Mouse (Mus musculus): Measurements from ENCODE around the gene Vac14. TPM values are rescaled to one million over a fixed set of nuclear protein-coding genes. Genes with fewer than 3 reads are reported as not detected.

The Vac14 gene
- polyA plus RNA-seq, 1 experiment, result 34.3 TPM

- H3K27ac ChIP-seq (ENCODE audit: insufficient read depth, low read length), result no peak overlapping the region
- H3K4me1 ChIP-seq (ENCODE audit: control insufficient read depth, insufficient read depth, insufficient read length), result no peaks in the 10 kb centered on the region
- H3K27me3 ChIP-seq (ENCODE audit: control insufficient read depth, insufficient read depth, low read length), result no peaks in the 10 kb centered on the region
- peaks cover 4% of the 10 kb centered on the region; the same call in 1 of the 2 replicates for H3K36me3 ChIP-seq (ENCODE audit: control insufficient read depth, insufficient read depth, low read length)
- no peak for DNase-seq (ENCODE audit: low read depth in 1 of 2, low spot score in 2 of 2)
- H3K4me3 ChIP-seq (ENCODE audit: extremely low read depth, insufficient read depth, insufficient read length), result no peak overlapping the region
- WGBS, result 91% methylated on average over 4 of the region's 4 CpGs
- no peak for TF ChIP-seq CTCF (IDR thresholded peaks at IDR 0.05; ENCODE audit: extremely low read depth, insufficient read depth, insufficient read length, insufficient replicate concordance)
- TF ChIP-seq POLR2A (IDR thresholded peaks at IDR 0.05; ENCODE audit: low read depth, low read length), result no peak
Observed at GRCm38 (mm10) chr8:110694826-110695225, 76.4 kb downstream of the Vac14 start.

- TF ChIP-seq CTCF (IDR thresholded peaks at IDR 0.05; ENCODE audit: extremely low read depth, insufficient read depth, insufficient read length, insufficient replicate concordance) (no peak), POLR2A (IDR thresholded peaks at IDR 0.05; ENCODE audit: low read depth, low read length) (no peak)
- Histone ChIP-seq H3K27ac (ENCODE audit: insufficient read depth, low read length) (no peak overlapping the region), H3K27me3 (ENCODE audit: control insufficient read depth, insufficient read depth, low read length) (no peaks in the 10 kb centered on the region), H3K4me3 (ENCODE audit: extremely low read depth, insufficient read depth, insufficient read length) (no peak overlapping the region), H3K36me3 (ENCODE audit: control insufficient read depth, insufficient read depth, low read length) (peaks cover 4% of the 10 kb centered on the region; the same call in 1 of the 2 replicates), H3K4me1 (ENCODE audit: control insufficient read depth, insufficient read depth, insufficient read length) (no peaks in the 10 kb centered on the region)
- DNase-seq (ENCODE audit: low read depth in 1 of 2, low spot score in 2 of 2), result no peak
- 91% methylated on average over 5 of the region's 5 CpGs for WGBS
Observed at GRCm38 (mm10) chr8:110695431-110695830, 77.0 kb downstream of the Vac14 start.

- TF ChIP-seq CTCF (IDR thresholded peaks at IDR 0.05; ENCODE audit: extremely low read depth, insufficient read depth, insufficient read length, insufficient replicate concordance) (no peak), POLR2A (IDR thresholded peaks at IDR 0.05; ENCODE audit: low read depth, low read length) (no peak)
- H3K36me3 ChIP-seq (ENCODE audit: control insufficient read depth, insufficient read depth, low read length), result peaks cover 2% of the 10 kb centered on the region; the same call in 1 of the 2 replicates
Observed at GRCm38 (mm10) chr8:110696051-110696450, 77.7 kb downstream of the Vac14 start.

GRCm38 (mm10) chr8:110697571-110697970 lies 79.2 kb downstream of the Vac14 start:
- Histone ChIP-seq H3K4me1 (ENCODE audit: control insufficient read depth, insufficient read depth, insufficient read length) (no peaks in the 10 kb centered on the region), H3K27ac (ENCODE audit: insufficient read depth, low read length) (no peak overlapping the region), H3K36me3 (ENCODE audit: control insufficient read depth, insufficient read depth, low read length) (peaks cover 2% of the 10 kb centered on the region; the same call in 1 of the 2 replicates), H3K4me3 (ENCODE audit: extremely low read depth, insufficient read depth, insufficient read length) (no peak overlapping the region), H3K27me3 (ENCODE audit: control insufficient read depth, insufficient read depth, low read length) (no peaks in the 10 kb centered on the region)
- DNase-seq (ENCODE audit: low read depth in 1 of 2, low spot score in 2 of 2), result no peak
- no peak for TF ChIP-seq CTCF (IDR thresholded peaks at IDR 0.05; ENCODE audit: extremely low read depth, insufficient read depth, insufficient read length, insufficient replicate concordance)
- WGBS, result 89% methylated on average over 5 of the region's 5 CpGs

More at GRCm38 (mm10) chr8:110696051-110696450, 77.7 kb downstream of the Vac14 start:
- H3K4me3 ChIP-seq (ENCODE audit: extremely low read depth, insufficient read depth, insufficient read length), result no peak overlapping the region
- no peaks in the 10 kb centered on the region for H3K27me3 ChIP-seq (ENCODE audit: control insufficient read depth, insufficient read depth, low read length)
- 86% methylated on average over 4 of the region's 4 CpGs for WGBS
- no peaks in the 10 kb centered on the region for H3K4me1 ChIP-seq (ENCODE audit: control insufficient read depth, insufficient read depth, insufficient read length)
- no peak for DNase-seq (ENCODE audit: low read depth in 1 of 2, low spot score in 2 of 2)
- no peak overlapping the region for H3K27ac ChIP-seq (ENCODE audit: insufficient read depth, low read length)

GRCm38 (mm10) chr8:110698098-110698497 lies 79.7 kb downstream of the Vac14 start:
- DNase-seq (ENCODE audit: low read depth in 1 of 2, low spot score in 2 of 2), result no peak
- 57% methylated on average over 1 of the region's 1 CpGs for WGBS
- H3K4me1 ChIP-seq (ENCODE audit: control insufficient read depth, insufficient read depth, insufficient read length), result no peaks in the 10 kb centered on the region
- TF ChIP-seq CTCF (IDR thresholded peaks at IDR 0.05; ENCODE audit: extremely low read depth, insufficient read depth, insufficient read length, insufficient replicate concordance) (no peak), POLR2A (IDR thresholded peaks at IDR 0.05; ENCODE audit: low read depth, low read length) (no peak)
- peaks cover 2% of the 10 kb centered on the region; the same call in 1 of the 2 replicates for H3K36me3 ChIP-seq (ENCODE audit: control insufficient read depth, insufficient read depth, low read length)
- H3K4me3 ChIP-seq (ENCODE audit: extremely low read depth, insufficient read depth, insufficient read length), result no peak overlapping the region
- no peaks in the 10 kb centered on the region for H3K27me3 ChIP-seq (ENCODE audit: control insufficient read depth, insufficient read depth, low read length)
- no peak overlapping the region for H3K27ac ChIP-seq (ENCODE audit: insufficient read depth, low read length)

- no peaks in the 10 kb centered on the region for H3K4me1 ChIP-seq (ENCODE audit: control insufficient read depth, insufficient read depth, insufficient read length)
- no peak for DNase-seq (ENCODE audit: low read depth in 1 of 2, low spot score in 2 of 2)
- H3K27me3 ChIP-seq (ENCODE audit: control insufficient read depth, insufficient read depth, low read length), result no peaks in the 10 kb centered on the region
- no peak overlapping the region for H3K4me3 ChIP-seq (ENCODE audit: extremely low read depth, insufficient read depth, insufficient read length)
- no peak for TF ChIP-seq POLR2A (IDR thresholded peaks at IDR 0.05; ENCODE audit: low read depth, low read length)
- H3K27ac ChIP-seq (ENCODE audit: insufficient read depth, low read length), result no peak overlapping the region
- WGBS, result 96% methylated on average over 7 of the region's 7 CpGs
- H3K36me3 ChIP-seq (ENCODE audit: control insufficient read depth, insufficient read depth, low read length), result peaks cover 4% of the 10 kb centered on the region; the same call in 1 of the 2 replicates
Observed at GRCm38 (mm10) chr8:110699501-110699900, 81.1 kb downstream of the Vac14 start.

GRCm38 (mm10) chr8:110700561-110700960 lies 82.2 kb downstream of the Vac14 start:
- peaks cover 4% of the 10 kb centered on the region; the same call in 1 of the 2 replicates for H3K36me3 ChIP-seq (ENCODE audit: control insufficient read depth, insufficient read depth, low read length)
- no peaks in the 10 kb centered on the region for H3K4me1 ChIP-seq (ENCODE audit: control insufficient read depth, insufficient read depth, insufficient read length)
- H3K27ac ChIP-seq (ENCODE audit: insufficient read depth, low read length), result no peak overlapping the region
- no peaks in the 10 kb centered on the region for H3K27me3 ChIP-seq (ENCODE audit: control insufficient read depth, insufficient read depth, low read length)
- whole genome bisulfite sequencing, result 96% methylated on average over 2 of the region's 2 CpGs
- no peak overlapping the region for H3K4me3 ChIP-seq (ENCODE audit: extremely low read depth, insufficient read depth, insufficient read length)
- no peak for DNase-seq (ENCODE audit: low read depth in 1 of 2, low spot score in 2 of 2)
- TF ChIP-seq POLR2A (IDR thresholded peaks at IDR 0.05; ENCODE audit: low read depth, low read length) (no peak), CTCF (IDR thresholded peaks at IDR 0.05; ENCODE audit: extremely low read depth, insufficient read depth, insufficient read length, insufficient replicate concordance) (no peak)
